Comparison of ENCODE assay signal across 8 mouse cellular contexts in the genomic region with DNA sequence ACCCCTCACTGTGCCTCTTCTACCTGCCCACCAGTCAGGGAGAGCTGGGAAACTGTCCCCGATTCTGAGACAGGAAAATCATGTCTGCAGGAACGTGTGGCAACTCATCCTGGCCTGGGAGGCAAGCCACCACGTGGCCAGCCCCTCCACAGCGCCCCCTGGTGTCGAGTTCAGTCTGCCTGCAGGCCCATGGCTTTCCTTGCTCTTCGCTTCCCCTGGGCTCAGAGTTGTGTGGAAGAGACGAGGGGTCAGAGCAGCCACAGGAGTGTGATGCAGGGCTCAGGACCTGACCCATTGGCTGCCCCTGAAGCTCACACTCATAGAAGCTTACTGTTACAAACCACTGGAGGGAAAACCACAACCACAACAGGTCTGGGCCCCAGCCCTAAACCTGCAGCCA. TPM values are rescaled to one million over a fixed set of nuclear protein-coding genes. Genes with fewer than 3 reads are reported as not detected.
DNase-seq lines count a peak whose midpoint lies in the region; ATAC-seq lines count a peak whose summit lies in the region.

No protein-coding gene starts in this region.

- DNase-seq in heart, adult 11 months: peak; percentile 97
- DNase-seq in T-cell, adult 2 months (ENCODE audit: low spot score): peak; percentile 63
- peak; percentile 71 to 85 for DNase-seq in cerebellum, postnatal 25 days
- peak; percentile 77 to 84 for DNase-seq in gastrocnemius, postnatal 36 days
- peak; percentile 80 to 81 for DNase-seq in kidney, postnatal 25 days
- peak; percentile 82 to 92 for DNase-seq in spleen, postnatal 10 days (ENCODE audit: low spot score in 2 of 2)

- 17% methylated on average over 7 of the region's 7 CpGs for WGBS in heart, embryonic 11.5 days (ENCODE audit: insufficient replicate concordance)

- no peaks in the 10 kb centered on the region for H3K9me3 ChIP-seq in heart, embryonic 11.5 days (replicated peaks; ENCODE audit: control insufficient read depth, low read length)

- H3K27me3 ChIP-seq in heart, embryonic 11.5 days (ENCODE audit: control insufficient read depth, insufficient read depth, low read length): no peaks in the 10 kb centered on the region

- H3K4me2 ChIP-seq in heart, embryonic 11.5 days: no peak overlapping the region

- H3K4me1 ChIP-seq in heart, embryonic 11.5 days (ENCODE audit: control insufficient read depth, insufficient read depth, low read length): peaks cover 10% of the 10 kb centered on the region; the same call in 1 of the 2 replicates

- no peak overlapping the region for H3K9ac ChIP-seq in heart, embryonic 11.5 days (ENCODE audit: low read depth, low read length)

- intact Hi-C loops in gastrocnemius, postnatal 36 days (cut with DNase I): loop anchor here (2.0 kb wide), 1 partner anchor 22 kb away; no protein-coding TSS in a partner anchor

- 0 out of 2 replicates have a peak, but pooled peaks cover 2% of the 10 kb centered on the region for H3K36me3 ChIP-seq in heart, embryonic 11.5 days (ENCODE audit: control insufficient read depth, insufficient read depth, low read length)

- ATAC-seq in heart, embryonic 11.5 days (replicated peaks; ENCODE audit: insufficient number of reproducible peaks, low FRiP score, low TSS enrichment): no peak
- ATAC-seq in megakaryocyte, adult 5-6 weeks (ENCODE audit: poor library complexity, severe bottlenecking): peak; percentile 51

- H3K27ac ChIP-seq in heart, embryonic 11.5 days (ENCODE audit: low read depth, low read length): no peak overlapping the region

- H3K4me3 ChIP-seq in heart, embryonic 11.5 days (ENCODE audit: low read depth, low read length): no peak overlapping the region

RNA-seq across cellular contexts. Expression of a gene that starts 13.5 kb away (rescaled TPM):
- polyA plus RNA-seq in heart, embryonic 11.5 days (2014; fragmentation: Nextera tagmentation; extraction: Ambion mirVana): 25.5 and 28.1 TPM in 2 replicates
- 10 to 100 TPM in 1 of 2 experiments, 1 to 10 TPM in 1; 6.6 to 11.7 TPM for total RNA-seq in gastrocnemius, postnatal 36 days (2021)
- total RNA-seq in megakaryocyte, adult 5-6 weeks (2015): 274 and 291 TPM in 2 replicates
- 424 and 451 TPM in 2 replicates for total RNA-seq in megakaryocyte, adult 5-6 weeks (2017)

RNA-seq across cellular contexts. Expression of a gene that starts 41.6 kb away (rescaled TPM):
- polyA plus RNA-seq in heart, embryonic 11.5 days (2014; fragmentation: Nextera tagmentation; extraction: Ambion mirVana): 10.3 and 12.3 TPM in 2 replicates
- total RNA-seq in gastrocnemius, postnatal 36 days (2021): 1 to 10 TPM; 3.8 to 4.3 TPM
- total RNA-seq in megakaryocyte, adult 5-6 weeks (2015): 7.4 and 11.0 TPM in 2 replicates
- 12.8 TPM in 2 replicates for total RNA-seq in megakaryocyte, adult 5-6 weeks (2017)

Comparison
In these comparisons a context has a peak if more than half of its experiments do, and no peak if none do; other contexts are left out.
1. RNA of a gene that starts 13.5 kb away (total RNA-seq): 274 to 451 TPM in megakaryocyte, adult 5-6 weeks; 6.6 to 11.7 TPM in gastrocnemius, postnatal 36 days; every median in the first group is over 10 times any median in the second.
2. Peak in every context shown above with its lines, with median percentiles within 50 percentile points of each other: DNase-seq.